Mouse (Mus musculus) stomach, postnatal 0 days (tissue): ENCODE results near the gene Zfp712.

Experiments
- CTCF ChIP-seq: IDR thresholded peaks from 2 replicates; pipeline ENCODE4 v1.5.1; 2016; ENCODE audit warnings: antibody characterized with exemption, low read depth, mild to moderate bottlenecking, moderate library complexity
- EP300 ChIP-seq: optimal IDR thresholded peaks from 2 replicates; pipeline ENCODE3; 2016; ENCODE audit warnings: antibody characterized with exemption

- TF ChIP-seq CTCF (peak; percentile 93), EP300 (no peak)
These were observed 47.3 kb upstream of the Zfp712 start, which contains the start of gene Gm28557 for GRCm38 (mm10) chr13:67108194-67108820.
